Mouse (Mus musculus): ENCODE results near the gene Rapgef1. TPM values are rescaled to one million over a fixed set of nuclear protein-coding genes. Genes with fewer than 3 reads are reported as not detected.

Rapgef1 gene
- polyA plus RNA-seq, 1 experiment from 2014 or later = 13.8 TPM

Other genes with a start within 250 kb of the Rapgef1 start
- 1.6 TPM in 2 replicates for gene Gm13420, start 132.0 kb downstream of the Rapgef1 start, polyA plus RNA-seq (2014; fragmentation: Nextera tagmentation; extraction: Ambion mirVana)
- not detected in 2 replicates for gene Gm13547, start 139.6 kb downstream of the Rapgef1 start, polyA plus RNA-seq (2014; fragmentation: Nextera tagmentation; extraction: Ambion mirVana)
- gene Coq4, start 167.8 kb downstream of the Rapgef1 start, polyA plus RNA-seq (2014; fragmentation: Nextera tagmentation; extraction: Ambion mirVana) = 33.0 and 39.1 TPM in 2 replicates
- 31.0 and 32.3 TPM in 2 replicates for gene Trub2, start 168.8 kb downstream of the Rapgef1 start, polyA plus RNA-seq (2014; fragmentation: Nextera tagmentation; extraction: Ambion mirVana)
- 12.2 TPM in 2 replicates for gene Slc27a4, start 182.9 kb downstream of the Rapgef1 start, polyA plus RNA-seq (2014; fragmentation: Nextera tagmentation; extraction: Ambion mirVana)
- 20.8 and 24.6 TPM in 2 replicates for gene Urm1, start 200.4 kb downstream of the Rapgef1 start, polyA plus RNA-seq (2014; fragmentation: Nextera tagmentation; extraction: Ambion mirVana)
- 23.6 and 28.1 TPM in 2 replicates for gene Cercam, start 249.4 kb downstream of the Rapgef1 start, polyA plus RNA-seq (2014; fragmentation: Nextera tagmentation; extraction: Ambion mirVana)